Mouse (Mus musculus) liver, embryonic 13.5 days (tissue): ENCODE data around the gene Tbp. TPM values are rescaled to one million over a fixed set of nuclear protein-coding genes. Genes with fewer than 3 reads are reported as not detected.
A peak's percentile ranks its signal among the peaks of the same experiment; 100 is the strongest.

ENCODE experiments used
- ATAC-seq: fragments of 200-750 bp; cut with Nextera tagmentation; 2 replicates; pipeline ENCODE4 v1.8.0; 2017; ENCODE audit warnings: low read depth, mild to moderate bottlenecking, moderate number of reproducible peaks, moderate library complexity
- DNase-seq: peaks from one replicate; pipeline ENCODE4 v3.0.0; 2022
- H3K27ac ChIP-seq: fragments of 300-500 bp; sonication (generic); 2 replicates; pipeline ENCODE4 v1.5.1; 2015; ENCODE audit warnings: moderate library complexity, mild to moderate bottlenecking, inconsistent platforms
- H3K27me3 ChIP-seq: fragments of 300-500 bp; sonication (generic); 2 replicates; pipeline ENCODE4 v1.6.1; 2015; ENCODE audit warnings: mild to moderate bottlenecking, inconsistent platforms
- H3K36me3 ChIP-seq: fragments of 300-500 bp; sonication (generic); 2 replicates; pipeline ENCODE4 v1.6.1; 2015; ENCODE audit warnings: mild to moderate bottlenecking, inconsistent platforms
- H3K4me1 ChIP-seq: fragments of 300-500 bp; sonication (generic); replicated peaks from 2 replicates; pipeline ENCODE4 v1.6.1; 2015; ENCODE audit warnings: inconsistent platforms
- H3K4me2 ChIP-seq: fragments of 300-500 bp; sonication (generic); 2 replicates; pipeline ENCODE4 v1.6.1; 2015; ENCODE audit warnings: inconsistent platforms, mild to moderate bottlenecking, moderate library complexity
- H3K4me3 ChIP-seq: fragments of 300-500 bp; sonication (generic); replicated peaks from 2 replicates; pipeline ENCODE4 v1.5.1; 2015; ENCODE audit warnings: mild to moderate bottlenecking, inconsistent platforms
- H3K9ac ChIP-seq: fragments of 300-500 bp; sonication (generic); 2 replicates; pipeline ENCODE4 v1.6.1; 2015; ENCODE audit warnings: mild to moderate bottlenecking, inconsistent platforms
- H3K9me3 ChIP-seq: fragments of 300-500 bp; sonication (generic); replicated peaks from 2 replicates; pipeline ENCODE4 v1.6.1; 2016; ENCODE audit warnings: inconsistent platforms
- WGBS: fragments of 180-500 bp; shearing (Covaris S2); methylation state at CpG from one replicate; pipeline ENCODE4 v1.1.7; 2015; ENCODE audit not compliant: insufficient replicate concordance; 5-methylcytosine and 5-hydroxymethylcytosine counted together
- polyA plus RNA-seq: library from polyadenylated mRNA; unstranded; fragments of >200 nt; fragmentation: Nextera tagmentation; extraction: Ambion mirVana; gene quantifications from 2 replicates; pipeline ENCODE4 v1.2.1, GENCODE M21; 2015

Gene Tbp
- polyA plus RNA-seq, 1 experiment from 2014 or later = 21.8 TPM

- Histone ChIP-seq H3K9me3 (no peaks in the 10 kb centered on the region), H3K9ac (no peak overlapping the region), H3K27me3 (no peaks in the 10 kb centered on the region), H3K4me3 (no peak overlapping the region), H3K36me3 (peaks cover 91% of the 10 kb centered on the region), H3K4me1 (no peaks in the 10 kb centered on the region), H3K27ac (no peak overlapping the region), H3K4me2 (no peak overlapping the region)
- ATAC-seq (peak; percentile 31; the same call in 1 of the 2 replicates), DNase-seq (no peak)
- WGBS = 52% methylated on average over 5 of the region's 5 CpGs
Observed at GRCm38 (mm10) chr17:15517776-15518175, 18.1 kb downstream of the Tbp start.

- DNase-seq (no peak), ATAC-seq (no peak)
- Histone ChIP-seq H3K4me3 (no peak overlapping the region), H3K9ac (no peak overlapping the region), H3K4me1 (no peaks in the 10 kb centered on the region), H3K9me3 (no peaks in the 10 kb centered on the region), H3K27me3 (no peaks in the 10 kb centered on the region), H3K36me3 (peaks cover 95% of the 10 kb centered on the region), H3K4me2 (no peak overlapping the region), H3K27ac (no peak overlapping the region)
- 78% methylated on average over 5 of the region's 5 CpGs for WGBS
Observed at GRCm38 (mm10) chr17:15518186-15518585, 18.5 kb downstream of the Tbp start.

- H3K9ac ChIP-seq = no peak overlapping the region
- no peaks in the 10 kb centered on the region for H3K4me1 ChIP-seq
- WGBS = 86% methylated on average over 1 of the region's 1 CpGs
- H3K36me3 ChIP-seq = peaks cover 93% of the 10 kb centered on the region
- DNase-seq = no peak
- no peaks in the 10 kb centered on the region for H3K27me3 ChIP-seq
- no peak overlapping the region for H3K27ac ChIP-seq
- H3K4me3 ChIP-seq = no peak overlapping the region
- no peaks in the 10 kb centered on the region for H3K9me3 ChIP-seq
- H3K4me2 ChIP-seq = no peak overlapping the region
- no peak for ATAC-seq
Observed at GRCm38 (mm10) chr17:15518766-15519165, 19.1 kb downstream of the Tbp start.

- Histone ChIP-seq H3K9me3 (no peaks in the 10 kb centered on the region), H3K4me2 (peak overlapping the region; percentile 94), H3K4me1 (peaks cover 29% of the 10 kb centered on the region), H3K27ac (peak overlapping the region; percentile 87; the same call in 1 of the 2 replicates), H3K27me3 (no peaks in the 10 kb centered on the region), H3K4me3 (peak overlapping the region; percentile 89), H3K36me3 (peaks cover 38% of the 10 kb centered on the region), H3K9ac (peak overlapping the region; percentile 90)
- no peak for ATAC-seq
- peak; percentile 3 for DNase-seq
- WGBS = 8% methylated on average over 10 of the region's 10 CpGs
Observed at GRCm38 (mm10) chr17:15526304-15526703, 26.6 kb downstream of the Tbp start.

- H3K27ac ChIP-seq = peak within 1 kb of the TSS; percentile 87
- under 1% methylated on average over 55 of the region's 55 CpGs for WGBS
- peaks cover 29% of the 10 kb centered on the region for H3K36me3 ChIP-seq
- H3K4me3 ChIP-seq = peak within 1 kb of the TSS; percentile 89
- H3K27me3 ChIP-seq = no peaks in the 10 kb centered on the region
- peak within 1 kb of the TSS; percentile 90 for H3K9ac ChIP-seq
- peak within 1 kb of the TSS; percentile 94 for H3K4me2 ChIP-seq
- peaks cover 29% of the 10 kb centered on the region for H3K4me1 ChIP-seq
- H3K9me3 ChIP-seq = no peaks in the 10 kb centered on the region
- ATAC-seq (peak; percentile 100), DNase-seq (peak; percentile 95)
Observed at GRCm38 (mm10) chr17:15526986-15527810, 27.5 kb downstream of the Tbp start, which contains the start of gene Pdcd2. Gene Pdcd2, minus strand, starts transcription at chr17:15527301.

GRCm38 (mm10) chr17:15527811-15528136 lies 28.1 kb downstream of the Tbp start:
- Histone ChIP-seq H3K4me1 (peaks cover 29% of the 10 kb centered on the region), H3K4me2 (peak overlapping the region; percentile 94), H3K36me3 (peaks cover 23% of the 10 kb centered on the region), H3K27me3 (no peaks in the 10 kb centered on the region), H3K4me3 (peak overlapping the region; percentile 89), H3K9me3 (no peaks in the 10 kb centered on the region), H3K9ac (peak overlapping the region; percentile 90), H3K27ac (peak overlapping the region; percentile 87)
- DNase-seq (no peak), ATAC-seq (no peak)
- WGBS = 27% methylated on average over 3 of the region's 3 CpGs

GRCm38 (mm10) chr17:15528887-15529286 lies 29.2 kb downstream of the Tbp start:
- WGBS = 47% methylated on average over 2 of the region's 2 CpGs
- Histone ChIP-seq H3K4me2 (no peak overlapping the region), H3K4me3 (no peak overlapping the region), H3K9me3 (no peaks in the 10 kb centered on the region), H3K27me3 (peaks cover 3% of the 10 kb centered on the region; the same call in 1 of the 2 replicates), H3K27ac (no peak overlapping the region), H3K36me3 (peaks cover 17% of the 10 kb centered on the region), H3K4me1 (peaks cover 29% of the 10 kb centered on the region), H3K9ac (no peak overlapping the region)
- ATAC-seq (no peak), DNase-seq (no peak)

GRCm38 (mm10) chr17:15530141-15530540 lies 30.5 kb downstream of the Tbp start:
- H3K27me3 ChIP-seq = peaks cover 12% of the 10 kb centered on the region
- no peak overlapping the region for H3K27ac ChIP-seq
- H3K4me2 ChIP-seq = no peak overlapping the region
- H3K36me3 ChIP-seq = peaks cover 4% of the 10 kb centered on the region; the same call in 1 of the 2 replicates
- DNase-seq (no peak), ATAC-seq (no peak)
- H3K4me1 ChIP-seq = peaks cover 25% of the 10 kb centered on the region
- H3K9me3 ChIP-seq = no peaks in the 10 kb centered on the region
- no peak overlapping the region for H3K9ac ChIP-seq
- no peak overlapping the region for H3K4me3 ChIP-seq
- 13% methylated on average over 5 of the region's 5 CpGs for WGBS

GRCm38 (mm10) chr17:15535162-15535800 lies 35.6 kb downstream of the Tbp start:
- Histone ChIP-seq H3K27me3 (peaks cover 40% of the 10 kb centered on the region), H3K4me1 (0 out of 2 replicates have a peak, but pooled peaks cover 8% of the 10 kb centered on the region), H3K9me3 (no peaks in the 10 kb centered on the region), H3K4me3 (no peak overlapping the region), H3K4me2 (no peak overlapping the region), H3K36me3 (no peaks in the 10 kb centered on the region), H3K27ac (no peak overlapping the region), H3K9ac (no peak overlapping the region)
- WGBS = 49% methylated on average over 11 of the region's 11 CpGs
- DNase-seq (no peak), ATAC-seq (no peak)

- Histone ChIP-seq H3K4me1 (0 out of 2 replicates have a peak, but pooled peaks cover 8% of the 10 kb centered on the region), H3K9ac (no peak overlapping the region), H3K4me2 (peak overlapping the region; percentile 59), H3K36me3 (no peaks in the 10 kb centered on the region), H3K27me3 (peaks cover 40% of the 10 kb centered on the region), H3K4me3 (peak overlapping the region; percentile 41), H3K27ac (no peak overlapping the region), H3K9me3 (no peaks in the 10 kb centered on the region)
- no peak for ATAC-seq
- no peak for DNase-seq
- 10% methylated on average over 8 of the region's 8 CpGs for WGBS
Observed at GRCm38 (mm10) chr17:15535943-15536342, 36.3 kb downstream of the Tbp start.

- DNase-seq (no peak), ATAC-seq (no peak)
- H3K9me3 ChIP-seq = no peaks in the 10 kb centered on the region
- H3K9ac ChIP-seq = no peak overlapping the region
- no peaks in the 10 kb centered on the region for H3K36me3 ChIP-seq
- peaks cover 40% of the 10 kb centered on the region for H3K27me3 ChIP-seq
- 0 out of 2 replicates have a peak, but pooled peaks cover 8% of the 10 kb centered on the region for H3K4me1 ChIP-seq
- 1% methylated on average over 33 of the region's 33 CpGs for WGBS
- H3K4me3 ChIP-seq = peak overlapping the region; percentile 41
- H3K27ac ChIP-seq = no peak overlapping the region
- H3K4me2 ChIP-seq = peak overlapping the region; percentile 59
Observed at GRCm38 (mm10) chr17:15536457-15536904, 36.8 kb downstream of the Tbp start.
